Mouse (Mus musculus): ENCODE measurements around the gene 1700088E04Rik.

1700088E04Rik gene

DNA sequence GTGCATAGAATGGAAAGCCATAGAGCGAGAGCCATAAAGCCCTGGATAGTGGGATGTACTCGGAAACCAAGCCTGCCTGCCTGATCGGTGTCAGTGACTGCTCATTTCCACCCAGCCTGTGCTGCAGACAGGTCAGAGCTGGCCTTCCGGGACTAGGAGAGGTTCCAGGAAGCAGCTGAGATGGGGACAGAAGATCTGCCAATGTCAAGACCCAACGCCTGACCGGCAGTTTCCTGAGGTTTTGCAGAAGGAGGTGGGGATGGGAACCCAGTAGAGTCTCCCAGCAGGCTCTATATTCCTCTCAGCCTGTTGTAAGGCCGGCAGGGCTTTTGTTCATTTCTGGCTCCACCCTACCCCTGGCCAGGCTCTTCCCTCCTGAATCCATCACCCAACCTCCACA lies 42.2 kb downstream of the 1700088E04Rik start:
- DNase-seq (ENCODE audit: low spot score), result no peak

DNA sequence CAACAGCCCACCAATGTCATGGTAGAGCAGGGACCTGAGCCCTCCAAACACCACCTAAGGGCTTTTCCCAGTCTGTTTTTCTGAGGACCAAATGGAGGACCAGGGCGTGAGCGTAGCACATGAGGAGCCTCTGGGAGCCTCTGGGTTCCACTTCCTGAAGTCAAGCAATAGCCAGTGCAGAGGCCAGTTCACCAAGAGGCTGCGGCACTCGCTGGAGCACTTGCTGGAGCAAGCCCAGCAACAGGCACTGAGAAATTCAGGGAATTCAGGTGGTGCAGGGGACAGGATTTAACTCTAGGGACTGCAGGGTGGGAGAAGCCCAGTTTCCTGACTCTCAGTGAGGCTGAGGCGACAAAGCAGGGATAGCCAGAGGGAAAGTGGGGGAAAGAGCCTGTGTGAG lies 42.8 kb downstream of the 1700088E04Rik start:
- DNase-seq (ENCODE audit: low spot score), result no peak

DNA sequence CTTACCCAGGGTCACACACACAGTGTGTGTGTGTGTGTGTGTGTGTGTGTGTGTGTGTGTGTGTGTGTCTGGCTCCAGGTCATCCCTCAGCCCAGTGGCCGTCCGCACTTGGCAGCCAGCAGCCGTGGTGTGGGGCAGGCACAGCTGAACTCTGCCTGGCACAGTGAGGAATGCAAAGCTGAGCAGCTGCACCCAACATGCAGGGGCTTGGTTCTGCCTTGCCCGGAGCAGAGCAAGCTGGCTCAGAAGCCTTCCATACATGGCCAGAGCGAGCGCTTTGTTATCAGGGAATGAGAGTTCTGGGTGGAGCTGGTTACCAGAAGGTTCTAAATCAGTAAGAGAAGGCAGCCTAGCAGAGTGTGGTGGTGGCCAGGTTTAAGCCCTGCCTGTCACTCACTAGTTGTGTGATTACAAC lies 43.4 kb downstream of the 1700088E04Rik start:
- peak; percentile 57 for DNase-seq (ENCODE audit: low spot score)

DNA sequence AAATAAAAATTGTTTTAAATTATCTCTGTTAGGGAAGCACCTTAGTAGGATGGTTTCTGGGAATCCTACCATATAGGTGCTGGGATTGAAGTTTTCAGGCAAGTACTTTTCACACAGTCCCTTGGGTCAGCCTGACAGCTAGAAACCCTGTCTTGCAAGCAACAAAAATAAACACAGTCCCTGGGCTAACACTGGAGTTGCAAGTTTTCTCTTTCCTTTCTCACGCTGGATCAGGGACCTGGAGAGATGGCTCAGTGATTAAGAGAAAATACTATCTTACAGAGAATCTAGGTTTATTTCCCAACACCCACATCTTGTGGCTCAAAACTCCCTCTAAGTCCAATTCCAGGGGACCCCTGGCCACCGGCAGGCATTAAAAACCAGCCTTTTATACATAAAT lies 43.9 kb downstream of the 1700088E04Rik start:
- no peak for DNase-seq (ENCODE audit: low spot score)

DNA sequence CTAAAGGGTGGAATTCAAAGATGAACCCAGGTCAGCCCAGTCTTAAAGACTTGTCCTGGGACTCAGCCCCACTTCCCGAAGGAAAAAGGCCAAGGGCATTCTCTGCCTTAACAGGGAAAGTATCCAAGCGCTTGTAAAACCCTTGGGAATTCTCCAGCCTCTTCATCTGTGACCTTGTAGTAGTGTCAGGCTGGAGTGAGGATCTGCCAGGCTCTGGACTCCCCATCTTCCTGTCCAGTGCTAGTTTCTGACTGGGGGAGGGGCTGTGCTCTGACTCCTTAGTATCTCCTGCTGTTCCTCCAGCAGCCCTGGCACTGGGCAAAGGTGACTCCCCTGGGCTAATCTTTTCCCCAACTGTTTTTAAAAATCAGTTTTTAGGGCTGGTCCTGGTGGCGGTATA lies 44.5 kb downstream of the 1700088E04Rik start:
- DNase-seq (ENCODE audit: low spot score), result peak; percentile 59

DNA sequence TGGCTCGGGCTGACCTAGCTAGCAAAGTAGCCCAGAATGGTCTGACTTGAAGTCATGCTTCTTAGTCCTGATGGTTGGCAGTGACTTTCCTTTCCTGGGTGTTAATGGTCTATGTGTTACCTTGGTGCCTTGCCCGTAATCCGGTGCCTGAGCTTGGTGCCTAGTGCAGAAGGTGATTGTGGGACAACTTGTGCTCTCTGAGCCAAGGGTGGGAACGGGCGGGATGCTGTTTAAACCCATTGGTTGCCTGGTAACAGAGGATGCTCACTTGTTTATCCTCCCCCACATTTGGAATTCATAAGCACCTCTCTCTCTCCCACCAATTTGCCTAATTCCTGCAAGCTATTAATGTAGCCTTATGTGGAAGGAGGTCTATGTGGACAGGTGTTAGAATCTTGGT lies 45.6 kb downstream of the 1700088E04Rik start:
- no peak for DNase-seq (ENCODE audit: low spot score)

DNA sequence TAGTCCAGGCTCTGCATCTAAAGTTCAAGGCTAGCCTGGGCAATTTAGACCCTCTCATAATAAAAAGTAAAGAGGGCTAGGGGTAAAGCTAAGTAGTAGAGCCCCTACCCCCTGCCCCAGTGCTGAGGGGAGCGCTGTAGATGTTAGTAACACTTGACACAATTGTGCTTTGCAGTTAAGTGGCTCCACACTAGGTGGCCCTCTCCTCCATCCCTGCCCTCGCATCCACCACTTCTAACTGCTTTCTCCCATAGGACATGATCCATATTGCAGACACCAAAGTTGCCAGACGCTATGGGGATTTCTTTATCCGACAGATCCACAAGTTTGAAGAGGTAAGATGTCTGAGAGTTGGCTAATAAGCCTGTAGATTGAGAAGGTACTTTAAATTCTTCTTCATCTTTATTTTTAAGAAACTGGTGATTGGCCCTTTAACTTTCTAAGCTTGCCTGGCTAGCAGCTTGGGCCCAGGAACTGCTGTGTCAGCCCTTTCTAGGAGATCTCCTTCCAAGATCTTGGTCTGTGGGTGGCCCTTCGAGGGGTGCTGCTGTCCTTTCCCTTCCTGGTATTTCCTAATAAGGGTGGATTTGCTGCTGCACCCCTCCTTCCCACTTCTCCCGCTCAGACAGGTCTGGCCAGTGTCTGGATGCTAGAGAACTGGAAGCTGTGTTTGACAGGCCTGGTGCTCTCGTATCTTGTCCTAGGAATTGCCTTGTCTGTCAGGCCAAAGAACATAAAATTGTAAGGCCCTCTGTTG lies 47.8 kb downstream of the 1700088E04Rik start:
- peak; percentile 70 for DNase-seq (ENCODE audit: low spot score)

DNA sequence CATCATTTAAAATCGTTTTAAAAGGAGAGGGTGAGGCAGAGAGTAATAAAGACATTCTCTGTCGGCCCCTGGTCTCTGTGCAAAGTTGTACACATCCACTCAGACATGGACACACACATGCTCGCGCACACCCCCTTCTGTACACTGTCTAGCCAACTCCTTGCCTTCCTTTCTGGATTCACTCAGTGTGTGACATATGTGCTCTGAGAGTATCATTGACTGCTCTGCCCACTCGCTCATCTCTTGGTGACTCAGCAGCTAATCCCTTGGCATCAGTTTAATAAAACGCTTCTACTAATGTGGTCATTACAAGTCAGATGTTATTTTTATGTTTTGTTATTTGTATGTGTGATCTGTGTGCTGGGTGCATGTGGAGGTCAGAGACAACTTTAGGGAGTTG lies 48.8 kb downstream of the 1700088E04Rik start:
- no peak for DNase-seq (ENCODE audit: low spot score)

DNA sequence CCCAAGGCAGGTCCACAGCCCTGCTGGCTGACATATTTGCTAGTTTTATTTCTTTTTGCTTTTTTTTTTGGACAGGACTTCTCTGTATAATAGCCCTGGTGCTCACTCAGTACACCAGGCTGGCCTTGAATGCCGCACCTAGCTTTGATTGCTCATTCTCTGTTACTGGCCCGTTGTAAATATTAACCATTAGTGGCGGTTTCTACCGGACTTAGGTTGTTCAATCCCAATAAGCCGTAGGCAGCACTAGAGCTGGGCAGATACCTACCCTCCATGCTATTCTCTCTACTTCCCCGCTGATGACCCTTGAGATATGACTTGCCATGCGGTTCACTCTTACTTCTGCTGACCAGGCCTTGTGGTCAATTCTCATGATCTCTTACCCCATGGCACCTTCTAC lies 61.5 kb downstream of the 1700088E04Rik start:
- DNase-seq (ENCODE audit: low spot score), result no peak
